Mouse (Mus musculus) layer of hippocampus, postnatal 36 days (tissue): ENCODE measurements around the gene Dmrta2. TPM values are rescaled to one million over a fixed set of nuclear protein-coding genes. Genes with fewer than 3 reads are reported as not detected.

Source experiments
- DNase-seq, 2 experiments: peaks; one replicate each; pipeline ENCODE4 v3.0.0; 2022
- total RNA-seq, 2 experiments: library from RNA; stranded (reverse); gene quantifications; 2 replicates each; pipeline ENCODE4 v1.2.3; 2021

Gene Dmrta2
- total RNA-seq, 2 experiments from 2014 or later = 4.2 to 4.9 TPM

DNA sequence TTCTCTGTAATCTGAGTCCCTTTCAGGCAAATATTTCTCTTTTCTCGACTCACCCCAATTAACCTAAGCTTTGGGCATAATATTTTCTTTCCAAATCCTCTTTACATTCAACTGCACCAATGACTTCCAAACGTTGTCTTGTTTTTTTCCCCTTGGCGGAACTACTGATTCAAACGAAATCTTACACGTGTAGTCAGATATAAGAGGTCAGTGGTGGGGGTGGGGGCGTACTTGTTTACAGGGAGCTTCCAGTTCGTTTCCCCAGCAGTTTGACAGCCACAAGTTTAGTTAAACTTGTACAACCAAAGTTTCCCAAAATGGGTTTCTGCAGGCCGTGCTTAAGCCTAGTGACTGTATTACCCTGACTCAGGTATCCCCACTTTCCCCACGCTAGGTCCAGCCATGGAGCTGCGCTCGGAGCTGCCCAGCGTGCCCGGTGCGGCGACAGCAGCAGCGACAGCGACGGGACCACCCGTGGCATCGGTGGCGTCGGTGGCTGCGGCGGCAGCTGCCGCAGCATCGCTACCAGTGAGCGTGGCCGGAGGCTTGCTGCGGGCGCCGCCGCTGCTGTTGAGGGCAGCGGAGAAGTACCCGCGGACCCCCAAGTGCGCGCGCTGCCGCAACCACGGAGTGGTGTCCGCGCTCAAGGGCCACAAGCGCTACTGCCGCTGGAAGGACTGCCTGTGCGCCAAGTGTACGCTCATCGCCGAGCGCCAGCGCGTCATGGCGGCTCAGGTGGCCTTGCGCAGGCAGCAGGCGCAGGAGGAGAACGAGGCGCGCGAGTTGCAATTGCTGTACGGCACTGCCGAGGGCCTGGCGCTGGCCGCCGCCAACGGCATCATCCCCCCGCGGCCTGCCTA is 1.8 kb downstream of the Dmrta2 start:
- peak; percentile 10 to 11 for DNase-seq

- peak; percentile 27 to 28 for DNase-seq
These were observed 2.6 kb downstream of the Dmrta2 start for GRCm38 (mm10) chr4:109980321-109981082.

- DNase-seq = no peak
These were observed 3.4 kb downstream of the Dmrta2 start for GRCm38 (mm10) chr4:109981083-109981870.

GRCm38 (mm10) chr4:109981871-109982680 is 4.2 kb downstream of the Dmrta2 start:
- DNase-seq = peak; percentile 9 to 14

GRCm38 (mm10) chr4:109982681-109983265 is 4.9 kb downstream of the Dmrta2 start:
- DNase-seq = no peak

DNA sequence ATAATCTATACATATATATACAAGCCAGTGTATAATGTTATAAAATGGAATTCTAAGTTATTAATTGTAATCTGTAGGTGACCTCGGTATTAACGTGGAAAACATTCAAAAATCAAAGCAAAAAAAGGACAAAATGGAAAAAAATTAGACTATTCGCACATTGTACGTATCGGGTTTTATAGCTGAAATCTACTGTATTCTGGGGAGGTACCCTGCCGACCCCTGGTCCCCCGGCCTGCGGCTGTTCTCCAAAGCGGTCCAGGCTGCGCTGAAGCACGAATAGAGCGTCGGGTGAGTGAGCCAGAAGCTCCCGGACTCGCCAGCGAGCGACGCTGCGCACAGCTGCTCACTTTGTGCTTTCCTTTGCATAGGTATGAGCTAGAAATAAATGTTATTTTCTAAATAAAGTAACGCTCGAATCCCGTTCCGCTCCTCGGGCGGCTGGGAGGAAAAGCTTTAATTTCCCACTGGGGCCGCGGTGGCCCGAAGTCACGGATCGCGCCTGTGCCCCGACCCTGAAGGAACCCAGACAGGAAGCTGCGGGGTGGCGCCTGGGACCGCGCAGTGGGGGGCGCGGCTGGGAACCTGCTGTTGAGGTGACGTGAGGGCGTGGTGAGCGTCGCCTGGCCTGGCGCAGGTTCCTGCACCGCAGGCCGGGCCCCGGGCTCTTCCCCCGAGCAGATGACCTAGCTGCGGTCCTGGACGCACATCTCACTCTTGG is 5.6 kb downstream of the Dmrta2 start:
- peak; percentile 8 to 16 for DNase-seq

DNA sequence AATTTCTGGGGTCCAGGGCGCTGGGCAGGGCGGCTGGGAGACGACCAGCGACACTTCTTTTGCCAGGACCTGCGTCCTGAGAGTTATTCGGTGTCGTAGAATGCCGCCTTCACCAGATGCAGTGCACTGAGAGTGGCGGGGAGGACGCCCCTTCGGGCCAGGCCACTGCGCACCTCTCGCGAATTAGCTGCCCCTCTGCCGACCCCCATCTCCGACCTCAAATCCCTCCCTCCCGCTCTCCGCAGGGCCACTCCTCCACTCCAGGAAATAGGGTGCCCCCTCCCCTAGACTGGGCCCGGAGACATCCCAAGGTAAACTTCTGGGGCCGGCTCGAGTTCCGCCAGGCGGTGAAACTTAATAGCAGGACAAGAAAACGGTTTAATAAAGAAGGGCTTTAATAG is 6.2 kb downstream of the Dmrta2 start:
- DNase-seq = peak in 1 of 2 experiments; percentile 15

GRCm38 (mm10) chr4:109984496-109985423 is 6.9 kb downstream of the Dmrta2 start:
- no peak for DNase-seq

GRCm38 (mm10) chr4:109985424-109986172 is 7.7 kb downstream of the Dmrta2 start:
- no peak for DNase-seq

DNA sequence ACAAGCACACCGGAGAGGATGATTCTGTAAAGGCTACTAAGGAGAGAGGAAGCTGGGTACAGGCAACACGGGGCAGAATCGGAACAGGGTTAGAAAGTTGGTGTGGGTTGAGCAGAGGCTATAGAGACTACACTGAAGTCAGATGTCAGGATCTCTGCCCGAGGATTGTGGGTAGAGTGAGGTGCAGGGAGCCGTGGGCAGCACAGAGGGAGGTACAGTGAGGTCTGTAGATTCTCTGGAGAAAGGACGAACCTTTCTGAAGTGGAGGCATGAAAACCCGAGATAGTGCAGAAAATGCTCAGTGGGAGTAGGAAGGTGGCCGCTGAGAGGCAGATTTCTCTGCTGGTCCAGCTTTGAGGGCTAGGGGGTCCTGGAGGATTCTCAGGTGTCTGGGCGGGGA is 8.4 kb downstream of the Dmrta2 start:
- no peak for DNase-seq

- no peak for DNase-seq
These were observed 9.0 kb downstream of the Dmrta2 start for GRCm38 (mm10) chr4:109986748-109987355.

DNA sequence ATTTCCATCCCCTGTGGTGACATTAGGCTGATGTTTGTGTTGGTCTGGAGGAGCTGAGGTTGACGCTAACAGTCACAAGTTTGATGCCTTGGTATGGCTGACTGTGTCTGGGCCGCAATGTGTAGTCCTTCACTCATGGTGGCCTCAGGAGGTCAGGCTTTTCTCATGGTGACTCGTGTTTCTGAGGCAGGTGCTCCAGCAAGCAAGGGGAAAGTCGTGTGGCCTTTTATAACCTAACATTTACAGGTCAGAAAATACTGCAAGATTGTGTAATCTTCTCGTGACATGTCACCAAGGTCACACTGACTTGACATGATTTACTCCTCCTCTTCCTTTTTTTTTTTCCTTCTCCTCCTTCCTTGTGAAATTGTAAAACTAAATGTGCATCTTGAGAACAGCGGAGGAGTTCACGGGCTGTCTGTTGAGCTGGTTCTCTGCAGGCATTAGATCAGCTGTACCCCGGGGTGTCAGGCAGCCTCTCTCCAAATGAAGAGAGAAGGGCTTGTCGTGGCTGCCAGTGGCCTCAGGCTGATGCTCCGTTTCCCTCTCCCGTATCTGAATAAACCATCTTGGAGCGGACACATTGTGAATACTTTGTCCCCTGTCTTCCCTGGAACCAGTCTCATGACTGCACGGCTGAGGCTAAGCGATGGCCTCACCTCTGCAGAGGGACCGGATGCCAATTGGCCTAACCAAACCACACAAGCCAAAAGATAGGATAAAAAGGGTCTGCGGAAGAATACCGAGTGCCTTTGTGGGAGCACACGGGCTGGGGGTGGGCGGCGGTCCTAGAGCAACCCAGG is 9.9 kb downstream of the Dmrta2 start:
- no peak for DNase-seq

GRCm38 (mm10) chr4:109988411-109988810 is 10.6 kb downstream of the Dmrta2 start:
- no peak for DNase-seq

GRCm38 (mm10) chr4:109989213-109989612 is 11.4 kb downstream of the Dmrta2 start:
- no peak for DNase-seq

- DNase-seq = no peak
These were observed 28.2 kb downstream of the Dmrta2 start for GRCm38 (mm10) chr4:110006044-110006443.

DNA sequence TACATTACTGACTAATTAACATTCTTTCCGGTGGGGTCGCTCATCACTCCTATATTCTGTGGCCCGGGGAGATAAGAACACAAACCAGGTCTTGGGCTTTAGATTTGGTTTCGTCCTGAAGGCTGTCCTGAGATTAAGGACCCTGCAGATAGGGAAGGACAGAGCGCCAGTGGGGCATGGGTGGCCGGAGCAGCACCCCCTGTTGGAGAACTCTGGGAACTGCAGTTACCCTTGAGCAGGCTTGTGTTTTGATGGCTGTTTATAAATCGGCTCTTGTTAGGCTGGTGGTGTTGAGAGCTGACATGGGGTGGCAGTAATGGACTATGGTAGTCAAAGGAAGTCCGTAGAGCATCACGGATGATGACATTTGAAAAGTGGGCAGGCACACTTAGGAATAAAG is 41.3 kb downstream of the Dmrta2 start:
- DNase-seq = no peak

GRCm38 (mm10) chr4:110020255-110020654 is 42.4 kb downstream of the Dmrta2 start:
- DNase-seq = peak; percentile 76 to 83
